ENCODE assay signal across 22 mouse cellular contexts in genomic region chr14:33811241-33811640, GRCm38 (mm10).
DNase-seq lines count a peak whose midpoint lies in the region; ATAC-seq and TF ChIP-seq lines count a peak whose summit lies in the region.
"Had no signal": no experiment of that assay in that cellular context is flagged by ENCODE, and none has a peak within 500 bp of the region (broad histone marks: within the 10 kb centered on the region; RNA-seq: fewer than 3 reads in every experiment).

No protein-coding gene starts in this region.

- H3K4me2 ChIP-seq in hindbrain, embryonic 16.5 days (ENCODE audit: low read length), result no peak overlapping the region
- no peak overlapping the region for H3K4me2 ChIP-seq in hindbrain, embryonic 12.5 days (replicated peaks)
- no peak overlapping the region for H3K4me2 ChIP-seq in midbrain, embryonic 11.5 days
- no peak overlapping the region for H3K4me2 ChIP-seq in midbrain, embryonic 13.5 days (replicated peaks)
- no peak overlapping the region for H3K4me2 ChIP-seq in midbrain, postnatal 0 days (ENCODE audit: low read depth, low read length, poor library complexity, severe bottlenecking)
- H3K4me2 ChIP-seq in midbrain, embryonic 14.5 days (ENCODE audit: low read length), result no peak overlapping the region
- H3K4me2 ChIP-seq: embryonic facial prominence, embryonic 13.5 days; embryonic facial prominence, embryonic 15.5 days; forebrain, embryonic 12.5 days had no signal

- no peaks in the 10 kb centered on the region for H3K27me3 ChIP-seq in hindbrain, embryonic 16.5 days (replicated peaks; ENCODE audit: control insufficient read depth, insufficient read depth, low read length)
- no peaks in the 10 kb centered on the region; the same call in 1 of the 2 replicates for H3K27me3 ChIP-seq in hindbrain, embryonic 12.5 days
- H3K27me3 ChIP-seq in midbrain, embryonic 11.5 days (ENCODE audit: control insufficient read depth, insufficient read depth, low read length), result no peaks in the 10 kb centered on the region
- H3K27me3 ChIP-seq in midbrain, embryonic 13.5 days, result no peaks in the 10 kb centered on the region
- no peaks in the 10 kb centered on the region for H3K27me3 ChIP-seq in midbrain, postnatal 0 days (ENCODE audit: insufficient read depth, low read length)
- no peaks in the 10 kb centered on the region for H3K27me3 ChIP-seq in midbrain, embryonic 14.5 days (ENCODE audit: control insufficient read depth, insufficient read depth, low read length)
- H3K27me3 ChIP-seq: embryonic facial prominence, embryonic 13.5 days; forebrain, embryonic 12.5 days had no signal

- peak; percentile 62 for DNase-seq in midbrain, embryonic 11.5 days (ENCODE audit: low spot score, missing footprints)
- no peak for DNase-seq in midbrain, postnatal 0 days (ENCODE audit: low spot score)
- no peak for DNase-seq in midbrain, embryonic 14.5 days
- DNase-seq: adrenal gland, adult 2 months; adrenal gland, postnatal 10 days; adrenal gland, postnatal 25 days; cerebellum, adult 11 months; cerebellum, adult 18-20 months; cerebellum, adult 8-10 months; cerebellum, adult 9-11 months; cerebellum, postnatal 14 days; cerebellum, postnatal 36 days; embryo, embryonic 11 days had no signal

- no peaks in the 10 kb centered on the region; the same call in 1 of the 2 replicates for H3K4me1 ChIP-seq in hindbrain, embryonic 16.5 days (ENCODE audit: control insufficient read depth, insufficient read depth, low read depth, low read length)
- peaks cover 9% of the 10 kb centered on the region for H3K4me1 ChIP-seq in hindbrain, embryonic 12.5 days
- no peaks in the 10 kb centered on the region; the same call in 1 of the 2 replicates for H3K4me1 ChIP-seq in midbrain, embryonic 11.5 days (ENCODE audit: control insufficient read depth, insufficient read depth, low read length)
- peaks cover 3% of the 10 kb centered on the region for H3K4me1 ChIP-seq in midbrain, embryonic 13.5 days (replicated peaks)
- no peaks in the 10 kb centered on the region for H3K4me1 ChIP-seq in midbrain, postnatal 0 days (ENCODE audit: insufficient read depth, low read length)
- no peaks in the 10 kb centered on the region for H3K4me1 ChIP-seq in midbrain, embryonic 14.5 days (ENCODE audit: control insufficient read depth, insufficient read depth, low read length)
- H3K4me1 ChIP-seq: forebrain, embryonic 12.5 days had no signal

- no peak for TF ChIP-seq CTCF in midbrain, postnatal 0 days (IDR thresholded peaks at IDR 0.05)

- no peak overlapping the region for H3K9ac ChIP-seq in hindbrain, embryonic 16.5 days (ENCODE audit: low read depth, low read length)
- H3K9ac ChIP-seq in hindbrain, embryonic 12.5 days, result no peak overlapping the region
- H3K9ac ChIP-seq in midbrain, embryonic 11.5 days (ENCODE audit: low read length), result no peak overlapping the region
- no peak overlapping the region for H3K9ac ChIP-seq in midbrain, embryonic 13.5 days (replicated peaks)
- no peak overlapping the region for H3K9ac ChIP-seq in midbrain, postnatal 0 days (replicated peaks; ENCODE audit: low read length, poor library complexity, severe bottlenecking)
- no peak overlapping the region for H3K9ac ChIP-seq in midbrain, embryonic 14.5 days (replicated peaks; ENCODE audit: low read length)
- H3K9ac ChIP-seq: embryonic facial prominence, embryonic 13.5 days; embryonic facial prominence, embryonic 15.5 days; forebrain, embryonic 12.5 days had no signal

- no peaks in the 10 kb centered on the region for H3K36me3 ChIP-seq in hindbrain, embryonic 16.5 days (ENCODE audit: control insufficient read depth, insufficient read depth, low read length)
- no peaks in the 10 kb centered on the region for H3K36me3 ChIP-seq in hindbrain, embryonic 12.5 days
- H3K36me3 ChIP-seq in midbrain, embryonic 11.5 days (ENCODE audit: control insufficient read depth, insufficient read depth, low read length), result no peaks in the 10 kb centered on the region
- no peaks in the 10 kb centered on the region for H3K36me3 ChIP-seq in midbrain, embryonic 13.5 days
- H3K36me3 ChIP-seq in midbrain, postnatal 0 days (ENCODE audit: insufficient read depth, low read length), result no peaks in the 10 kb centered on the region
- H3K36me3 ChIP-seq in midbrain, embryonic 14.5 days (ENCODE audit: control insufficient read depth, insufficient read depth, low read length), result no peaks in the 10 kb centered on the region
- H3K36me3 ChIP-seq: embryonic facial prominence, embryonic 13.5 days; embryonic facial prominence, embryonic 15.5 days; forebrain, embryonic 10.5 days; forebrain, embryonic 12.5 days had no signal

- H3K9me3 ChIP-seq in hindbrain, embryonic 16.5 days (ENCODE audit: control insufficient read depth, low read length), result no peaks in the 10 kb centered on the region
- H3K9me3 ChIP-seq in hindbrain, embryonic 12.5 days (replicated peaks), result no peaks in the 10 kb centered on the region
- no peaks in the 10 kb centered on the region for H3K9me3 ChIP-seq in midbrain, embryonic 11.5 days (ENCODE audit: control insufficient read depth, low read length)
- H3K9me3 ChIP-seq in midbrain, embryonic 13.5 days, result no peaks in the 10 kb centered on the region
- no peaks in the 10 kb centered on the region for H3K9me3 ChIP-seq in midbrain, postnatal 0 days (ENCODE audit: low read length)
- no peaks in the 10 kb centered on the region for H3K9me3 ChIP-seq in midbrain, embryonic 14.5 days (ENCODE audit: control insufficient read depth, low read length)
- H3K9me3 ChIP-seq: embryonic facial prominence, embryonic 13.5 days; embryonic facial prominence, embryonic 15.5 days; forebrain, embryonic 10.5 days; forebrain, embryonic 12.5 days had no signal

- H3K27ac ChIP-seq in hindbrain, embryonic 16.5 days (ENCODE audit: low read depth, low read length), result no peak overlapping the region
- no peak overlapping the region for H3K27ac ChIP-seq in hindbrain, embryonic 12.5 days
- H3K27ac ChIP-seq in midbrain, embryonic 11.5 days (ENCODE audit: low read depth, low read length), result no peak overlapping the region
- no peak overlapping the region for H3K27ac ChIP-seq in midbrain, embryonic 13.5 days
- H3K27ac ChIP-seq in midbrain, postnatal 0 days (ENCODE audit: low read depth, low read length), result 0 out of 2 replicates have a peak overlapping the region, but pooled peaks have one; percentile 6
- H3K27ac ChIP-seq in midbrain, embryonic 14.5 days (replicated peaks; ENCODE audit: low read depth, low read length), result no peak overlapping the region
- H3K27ac ChIP-seq: embryonic facial prominence, embryonic 13.5 days; embryonic facial prominence, embryonic 15.5 days; forebrain, embryonic 10.5 days; forebrain, embryonic 12.5 days had no signal

- ATAC-seq in hindbrain, embryonic 16.5 days, result 0 out of 2 replicates have a peak, but pooled peaks have one; percentile 36
- no peak for ATAC-seq in hindbrain, embryonic 12.5 days (ENCODE audit: low FRiP score)
- ATAC-seq in midbrain, embryonic 11.5 days (ENCODE audit: low FRiP score), result no peak
- ATAC-seq in midbrain, embryonic 13.5 days, result no peak
- no peak for ATAC-seq in midbrain, postnatal 0 days (ENCODE audit: low FRiP score)
- ATAC-seq in midbrain, embryonic 14.5 days (ENCODE audit: low FRiP score, low TSS enrichment), result no peak
- ATAC-seq: forebrain, embryonic 14.5 days had no signal

- 49% methylated on average over 3 of the region's 3 CpGs for WGBS in hindbrain, embryonic 16.5 days
- WGBS in hindbrain, embryonic 12.5 days, result 53% methylated on average over 3 of the region's 3 CpGs
- WGBS in midbrain, embryonic 11.5 days, result 57% methylated on average over 3 of the region's 3 CpGs
- WGBS in midbrain, embryonic 13.5 days, result 60% methylated on average over 3 of the region's 3 CpGs
- WGBS in midbrain, postnatal 0 days, result 40% methylated on average over 3 of the region's 3 CpGs
- 56% methylated on average over 3 of the region's 3 CpGs for WGBS in midbrain, embryonic 14.5 days

- H3K4me3 ChIP-seq in hindbrain, embryonic 16.5 days (ENCODE audit: low read length), result no peak overlapping the region
- no peak overlapping the region for H3K4me3 ChIP-seq in hindbrain, embryonic 12.5 days
- no peak overlapping the region for H3K4me3 ChIP-seq in midbrain, embryonic 11.5 days (ENCODE audit: low read depth, low read length)
- no peak overlapping the region for H3K4me3 ChIP-seq in midbrain, embryonic 13.5 days (replicated peaks)
- H3K4me3 ChIP-seq in midbrain, postnatal 0 days (ENCODE audit: low read depth, low read length), result no peak overlapping the region
- no peak overlapping the region for H3K4me3 ChIP-seq in midbrain, embryonic 14.5 days (replicated peaks; ENCODE audit: low read depth, low read length)
- H3K4me3 ChIP-seq: embryonic facial prominence, embryonic 13.5 days; embryonic facial prominence, embryonic 15.5 days; erythroblast, embryonic 14.5 days; forebrain, embryonic 10.5 days; forebrain, embryonic 12.5 days had no signal
